Mouse (Mus musculus) gastrocnemius, postnatal 36 days (tissue): ENCODE measurements around the gene Meiob. TPM values are rescaled to one million over a fixed set of nuclear protein-coding genes. Genes with fewer than 3 reads are reported as not detected.
A peak's percentile ranks its signal among the peaks of the same experiment; 100 is the strongest.

Source experiments
- DNase-seq, 2 experiments: peaks; one replicate each; pipeline ENCODE4 v3.0.0; 2022
- intact Hi-C: fragments of 180-260 bp; cut with DNase I; formaldehyde crosslinking; loops from one replicate; pipeline ENCODE4 v1.15.1; 2025
- total RNA-seq, 2 experiments: library from RNA; stranded (reverse); gene quantifications; 2 replicates each; pipeline ENCODE4 v1.2.3; 2021

Meiob gene
- total RNA-seq, 2 experiments from 2014 or later, result not detected

DNA sequence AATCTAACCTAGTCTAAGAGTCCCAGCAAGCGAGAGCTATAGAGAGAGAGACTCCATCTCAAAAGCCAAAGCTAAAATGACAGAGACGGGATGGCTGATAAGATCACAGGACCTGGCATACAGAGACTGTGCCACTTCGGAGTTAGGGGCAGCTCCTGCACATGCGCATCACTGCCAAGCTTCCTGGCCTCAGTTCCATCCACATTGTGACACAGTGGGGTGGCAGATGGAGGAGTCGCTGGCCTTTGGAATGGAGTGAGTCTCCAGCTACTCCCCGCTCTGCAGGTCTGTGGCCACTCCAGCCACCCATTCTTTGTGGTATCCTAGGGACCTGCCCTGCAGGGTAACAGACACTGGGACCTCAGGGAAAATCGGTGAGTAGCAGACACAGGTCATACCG is 61.7 kb downstream of the Meiob start, which contains the start of gene Igfals:
Gene Igfals, plus strand, starts transcription at position 222 of the 400 bp plus-strand sequence.
- no peak for DNase-seq
- intact Hi-C loops, result no loop called here

DNA sequence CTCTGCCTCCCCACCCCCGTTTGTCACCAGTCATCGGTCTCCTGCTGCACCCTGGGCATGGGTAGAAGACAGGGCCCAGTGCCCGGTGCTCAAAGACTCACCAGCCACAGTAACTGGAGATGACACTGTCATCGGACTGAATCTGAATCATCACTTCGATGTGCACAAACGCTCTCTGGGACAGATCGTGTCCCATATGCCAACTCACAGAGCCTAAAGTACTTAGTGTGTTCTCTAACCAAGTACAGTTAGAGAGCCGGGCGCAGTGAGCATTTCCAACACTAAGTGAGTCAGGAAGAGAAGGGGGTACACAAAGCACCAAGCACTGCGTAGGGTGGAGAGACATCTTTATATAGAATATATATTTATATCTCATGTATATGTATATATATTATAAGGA is 63.8 kb downstream of the Meiob start:
- no peak for DNase-seq
- intact Hi-C loops, result no loop called here

DNA sequence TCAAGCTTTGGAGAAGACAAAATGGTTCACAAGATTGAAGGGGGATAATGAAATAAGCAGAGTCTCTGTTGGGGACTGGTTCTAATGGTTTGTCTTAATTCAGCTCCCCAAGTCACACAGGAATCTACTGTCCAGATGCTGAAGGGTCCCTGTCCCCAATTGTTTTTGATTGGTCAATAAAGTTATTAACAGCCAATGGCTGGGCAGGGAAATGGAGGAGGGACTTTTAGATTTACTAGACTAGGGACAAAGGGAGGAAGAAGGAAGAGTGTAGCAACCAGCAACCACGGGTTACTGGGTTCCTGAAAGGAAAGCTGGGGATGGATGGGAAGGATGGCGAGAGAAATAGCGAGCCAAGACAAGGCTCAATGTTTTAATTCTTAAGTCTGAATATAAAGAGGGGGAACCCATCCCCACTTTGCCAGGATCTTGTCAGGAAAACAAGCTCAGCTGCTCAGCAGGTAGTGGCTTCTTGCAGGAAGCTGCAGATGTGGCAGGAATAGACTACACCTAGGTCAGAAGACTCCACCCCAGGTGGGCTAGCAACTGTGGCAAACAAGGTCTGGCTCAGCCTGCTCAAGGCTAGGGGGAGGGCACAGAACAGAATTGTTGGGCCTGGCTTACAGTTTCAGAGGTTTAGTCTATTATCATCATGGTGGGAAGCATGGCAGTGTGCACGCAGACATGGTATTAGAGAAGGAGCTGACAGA is 69.8 kb downstream of the Meiob start:
- intact Hi-C loops, result no loop called here
- no peak for DNase-seq

DNA sequence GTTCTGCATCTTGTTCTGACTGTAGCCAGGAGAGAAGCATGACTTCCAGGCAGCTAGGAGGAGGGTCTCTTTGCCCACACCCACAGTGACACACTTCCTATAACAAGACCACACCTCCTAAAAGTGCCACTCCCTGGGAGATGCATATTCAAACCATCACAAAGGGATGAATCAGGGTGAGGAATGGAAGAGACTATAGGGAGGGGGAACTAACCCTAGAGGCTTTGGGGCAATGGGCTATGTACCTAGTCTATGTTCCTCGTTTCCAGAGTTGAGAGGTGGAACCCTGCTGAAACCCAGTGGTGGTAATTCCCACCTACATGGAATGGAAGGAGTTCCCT is 70.3 kb downstream of the Meiob start:
- intact Hi-C loops, result no loop called here
- DNase-seq, result no peak

DNA sequence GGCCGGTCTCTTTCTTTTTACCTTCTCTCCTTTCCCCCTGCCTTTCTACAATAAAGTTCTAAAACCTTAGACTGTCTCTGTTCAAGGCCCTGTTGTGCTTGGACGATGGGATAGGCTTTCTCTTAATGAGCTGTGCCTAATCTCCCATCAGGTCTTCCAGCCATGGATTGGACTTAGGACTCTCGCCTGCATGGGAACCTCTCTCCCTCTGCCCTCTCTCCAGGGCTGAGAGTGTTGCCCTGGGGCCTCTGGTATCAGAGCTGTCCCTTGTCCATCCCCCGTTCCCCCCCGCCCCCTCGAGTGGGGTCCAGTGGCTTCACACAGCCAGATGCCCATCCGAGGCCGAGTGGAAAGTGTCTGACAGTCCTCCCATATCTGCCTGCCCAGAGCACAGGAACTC is 70.9 kb downstream of the Meiob start:
- DNase-seq, result no peak
- intact Hi-C loops, result no loop called here

DNA sequence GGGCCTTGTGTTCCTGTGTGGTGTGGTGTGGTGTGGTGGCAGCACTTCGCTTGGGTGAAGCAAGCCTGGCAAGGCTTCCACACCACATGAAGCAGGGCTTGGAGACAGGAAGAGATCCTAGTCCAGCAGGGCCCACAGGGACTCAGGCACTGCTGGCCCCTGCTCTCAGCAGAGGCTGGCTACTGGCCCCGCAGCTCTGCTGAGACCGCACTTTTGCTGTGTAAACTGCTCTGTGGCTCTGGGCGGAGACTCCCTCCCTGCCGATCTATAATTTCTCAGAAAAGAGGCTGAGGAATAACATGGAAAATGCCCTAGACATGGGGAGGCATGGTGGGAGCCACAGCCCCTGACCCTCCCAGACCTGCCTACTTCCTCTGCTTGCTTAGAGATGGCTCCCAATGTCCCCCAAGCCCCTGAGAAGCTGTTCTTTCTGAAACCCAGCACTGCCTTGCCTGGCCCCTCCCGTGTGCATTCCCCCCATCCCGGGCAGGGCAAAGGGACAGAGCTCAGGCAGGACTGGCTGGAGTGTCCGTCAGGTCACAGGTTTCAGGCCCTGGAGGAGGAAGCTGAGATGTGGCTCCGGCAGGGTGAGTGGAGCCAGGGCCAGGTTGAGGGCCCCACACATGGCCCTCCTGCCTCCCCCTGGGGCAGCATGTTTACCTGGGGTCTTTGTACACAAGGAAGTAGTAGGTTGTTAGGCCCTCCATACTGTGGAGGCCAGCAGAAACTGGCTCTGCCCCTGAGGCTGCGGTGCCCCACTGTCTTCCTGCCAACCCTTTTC is 73.4 kb downstream of the Meiob start:
- DNase-seq, result peak in 1 of 2 experiments; percentile 50
- intact Hi-C loops, result loop anchor here (2.0 kb wide), 1 partner anchor 27 kb away; the partner anchor contains the start of gene Fahd1

DNA sequence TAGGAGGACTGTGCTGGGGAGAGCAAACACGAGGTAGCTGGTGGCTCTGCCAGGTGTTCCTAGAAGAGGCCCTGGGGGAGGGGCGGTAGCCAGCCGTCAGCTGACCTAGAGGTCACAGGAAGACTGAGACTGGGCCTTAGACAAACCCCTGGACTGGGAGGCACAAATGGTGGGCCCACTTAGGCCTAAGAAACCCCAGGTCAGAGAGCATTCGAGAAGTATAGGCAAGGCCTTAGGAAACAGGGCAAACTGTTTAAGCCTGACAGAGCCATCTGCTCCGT is 74.0 kb downstream of the Meiob start:
- DNase-seq, result peak; percentile 48 to 51
- intact Hi-C loops, result no loop called here

DNA sequence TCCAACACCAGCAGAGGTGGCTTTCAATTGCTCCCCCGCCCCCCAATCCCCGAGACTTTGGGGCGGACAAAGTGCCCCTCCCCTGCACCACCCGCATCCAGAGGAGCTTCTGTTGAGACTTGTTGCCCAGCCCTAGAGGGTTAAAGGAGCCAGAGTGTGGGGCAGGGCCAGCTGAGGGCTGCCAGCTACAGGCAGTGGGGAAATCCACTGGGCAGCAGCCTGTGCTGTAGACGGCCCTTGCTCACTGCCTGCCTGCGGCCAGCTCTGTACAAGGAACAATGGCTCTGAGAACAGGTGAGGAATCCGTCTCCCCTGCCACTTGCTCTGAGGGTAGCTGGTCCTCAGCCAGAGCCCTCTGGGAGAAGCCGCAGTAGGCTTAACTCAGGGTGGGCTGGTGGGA is 74.4 kb downstream of the Meiob start:
- intact Hi-C loops, result no loop called here
- DNase-seq, result no peak

DNA sequence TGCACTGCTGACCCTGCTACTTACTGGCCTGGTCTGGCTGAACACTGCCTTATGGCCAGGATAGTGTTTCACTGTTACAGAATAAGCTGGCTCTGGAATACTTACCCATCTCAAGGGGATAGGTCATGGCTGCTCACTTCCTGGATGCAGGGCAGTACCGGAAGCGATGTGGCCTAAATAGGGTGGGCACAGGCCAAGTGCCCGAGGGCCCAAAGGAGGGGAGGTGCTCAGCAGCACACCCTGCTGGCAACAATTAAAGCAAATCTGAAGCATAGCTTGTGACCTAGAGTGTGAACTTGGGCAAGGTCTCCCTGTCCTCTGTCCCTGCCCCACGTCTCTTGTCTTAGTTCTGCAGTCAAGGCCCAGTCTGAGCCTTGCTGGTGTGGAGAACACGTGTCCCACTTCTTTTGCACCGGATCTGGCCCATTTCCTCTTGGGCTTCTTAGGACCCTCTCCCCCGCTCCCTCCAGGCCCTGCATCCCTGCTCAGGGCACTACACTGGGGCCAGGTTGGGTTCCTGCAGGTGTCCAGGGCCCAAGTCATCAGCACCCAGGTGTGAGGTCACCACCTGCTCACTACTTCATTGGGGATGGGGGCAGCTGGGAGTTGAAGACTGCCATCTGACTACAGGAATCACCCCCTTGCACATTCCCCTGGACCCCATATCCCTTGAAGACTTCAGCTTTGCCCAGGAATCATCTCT is 77.8 kb downstream of the Meiob start:
- DNase-seq, result no peak
- intact Hi-C loops, result loop anchor here (5.0 kb wide), 1 partner anchor 135 kb away; no protein-coding TSS in a partner anchor

DNA sequence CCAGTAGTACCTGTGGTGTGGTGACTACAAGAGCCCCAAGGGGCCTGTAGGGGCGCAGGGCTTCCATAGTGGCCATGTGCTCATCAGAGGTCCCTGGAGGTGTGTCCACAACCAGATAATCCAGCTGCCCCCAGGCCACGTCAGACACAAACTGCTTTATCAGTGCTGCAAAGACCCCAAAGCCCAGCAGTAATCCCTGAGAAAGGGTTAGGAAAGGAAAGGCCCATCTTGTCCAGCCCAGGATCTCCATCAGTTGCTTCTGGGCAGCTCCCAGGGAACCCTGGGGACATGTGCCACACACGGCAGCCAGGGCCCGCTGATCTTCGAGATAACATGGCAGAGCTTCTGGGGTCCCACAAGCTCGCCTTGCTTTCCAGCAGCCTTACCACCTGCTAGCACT is 80.3 kb downstream of the Meiob start:
- intact Hi-C loops, result loop anchor here (5.0 kb wide), 1 partner anchor 137 kb away; no protein-coding TSS in a partner anchor
- DNase-seq, result no peak

DNA sequence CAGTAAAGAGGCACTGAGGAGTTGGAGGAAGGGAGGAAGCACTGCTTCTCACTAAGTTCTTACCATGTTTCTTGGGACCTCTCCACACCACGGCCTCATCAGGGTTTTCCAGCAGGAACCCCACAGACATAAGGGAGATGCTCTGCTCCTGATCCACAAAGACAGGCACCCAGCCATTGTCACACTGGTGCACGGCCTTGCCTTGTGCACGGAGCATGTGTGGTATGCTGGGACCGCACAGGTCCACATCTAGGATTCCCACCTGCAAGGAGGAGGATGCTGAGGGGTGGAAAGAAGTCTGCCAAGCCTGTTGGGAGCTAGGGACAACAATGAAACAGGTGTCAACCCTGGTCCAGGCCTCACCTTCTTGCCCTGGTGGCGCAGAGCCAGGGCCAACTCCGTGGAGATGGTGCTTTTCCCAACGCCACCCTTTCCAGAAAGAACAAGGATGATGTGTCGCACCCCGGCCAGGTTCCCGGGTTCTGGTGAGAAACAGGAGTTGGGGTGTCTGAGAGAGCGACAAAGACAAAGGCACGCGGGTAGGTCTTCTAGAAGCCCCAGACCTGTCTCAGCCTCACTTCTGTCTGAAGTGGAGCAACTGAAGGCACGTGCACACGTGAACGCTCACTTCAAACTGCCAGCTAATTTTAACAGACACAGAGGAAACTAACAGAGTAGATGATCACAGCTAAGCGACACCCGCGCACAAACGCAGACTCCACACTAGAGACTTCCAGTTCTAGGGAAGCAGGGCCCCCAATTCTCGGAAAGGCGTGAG is 81.5 kb downstream of the Meiob start:
- intact Hi-C loops, result no loop called here
- DNase-seq, result no peak

DNA sequence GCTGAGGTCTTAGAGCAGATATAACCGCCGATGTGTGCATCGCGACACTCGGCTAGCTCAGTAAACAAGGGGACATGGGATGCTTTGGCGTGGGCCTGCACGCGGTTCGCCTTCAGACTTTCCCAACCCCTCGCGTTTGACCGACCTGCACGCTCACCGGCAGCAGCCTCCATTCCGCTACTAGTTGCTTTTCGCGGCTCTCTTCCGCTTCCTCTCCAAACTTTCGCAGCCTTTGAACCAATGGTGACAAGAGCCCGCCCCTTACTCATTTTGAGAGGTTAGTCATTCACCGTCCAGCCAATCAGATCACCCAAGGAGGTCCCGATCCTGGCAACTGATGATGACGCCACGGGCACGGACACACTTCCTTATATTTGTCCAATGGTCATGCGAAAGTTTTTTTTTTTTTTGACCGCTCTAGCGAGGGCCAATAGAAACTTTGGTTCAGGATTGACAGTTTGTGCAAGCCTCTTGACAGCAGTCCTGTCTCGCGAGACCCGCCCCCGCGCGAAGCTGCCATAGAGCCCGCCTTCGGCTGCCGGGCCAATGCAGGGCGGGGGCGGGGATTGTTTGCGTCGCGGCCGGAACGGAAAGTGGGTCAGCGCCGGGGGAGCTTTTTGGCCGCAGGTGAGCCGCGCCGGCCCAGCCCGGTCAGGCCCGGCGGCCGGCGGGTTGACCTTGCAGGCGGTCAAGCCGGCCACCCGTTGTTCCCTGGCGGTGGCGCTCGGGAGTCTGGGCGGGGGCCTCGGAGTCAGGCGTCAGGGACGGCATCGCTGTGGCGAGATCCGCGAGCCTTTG is 82.2 kb downstream of the Meiob start, which contains the start of the genes Nubp2 and Spsb3:
Gene Nubp2, minus strand, starts transcription at position 216 of the 798 bp plus-strand sequence.
Gene Spsb3, plus strand, starts transcription at position 510 of the 798 bp plus-strand sequence.
- peak; percentile 92 to 98 for DNase-seq
- intact Hi-C loops, result no loop called here

DNA sequence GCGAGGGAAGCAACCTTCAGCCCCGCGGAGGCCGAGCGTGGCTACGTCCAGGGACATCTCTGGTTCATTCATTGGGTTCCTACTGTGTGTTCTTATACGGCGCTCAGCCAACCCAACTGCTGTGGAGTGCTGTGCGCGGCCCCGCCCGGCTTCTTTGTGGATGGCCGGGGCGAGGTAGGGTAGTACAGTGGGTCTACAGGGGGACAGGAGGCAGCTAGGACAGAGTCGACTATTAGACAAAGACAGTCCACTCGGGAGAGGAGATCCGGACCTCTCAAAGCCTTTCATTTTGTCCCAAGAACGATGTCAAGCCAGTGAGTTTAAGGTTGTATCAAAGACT is 82.8 kb downstream of the Meiob start:
- no peak for DNase-seq
- intact Hi-C loops, result no loop called here

DNA sequence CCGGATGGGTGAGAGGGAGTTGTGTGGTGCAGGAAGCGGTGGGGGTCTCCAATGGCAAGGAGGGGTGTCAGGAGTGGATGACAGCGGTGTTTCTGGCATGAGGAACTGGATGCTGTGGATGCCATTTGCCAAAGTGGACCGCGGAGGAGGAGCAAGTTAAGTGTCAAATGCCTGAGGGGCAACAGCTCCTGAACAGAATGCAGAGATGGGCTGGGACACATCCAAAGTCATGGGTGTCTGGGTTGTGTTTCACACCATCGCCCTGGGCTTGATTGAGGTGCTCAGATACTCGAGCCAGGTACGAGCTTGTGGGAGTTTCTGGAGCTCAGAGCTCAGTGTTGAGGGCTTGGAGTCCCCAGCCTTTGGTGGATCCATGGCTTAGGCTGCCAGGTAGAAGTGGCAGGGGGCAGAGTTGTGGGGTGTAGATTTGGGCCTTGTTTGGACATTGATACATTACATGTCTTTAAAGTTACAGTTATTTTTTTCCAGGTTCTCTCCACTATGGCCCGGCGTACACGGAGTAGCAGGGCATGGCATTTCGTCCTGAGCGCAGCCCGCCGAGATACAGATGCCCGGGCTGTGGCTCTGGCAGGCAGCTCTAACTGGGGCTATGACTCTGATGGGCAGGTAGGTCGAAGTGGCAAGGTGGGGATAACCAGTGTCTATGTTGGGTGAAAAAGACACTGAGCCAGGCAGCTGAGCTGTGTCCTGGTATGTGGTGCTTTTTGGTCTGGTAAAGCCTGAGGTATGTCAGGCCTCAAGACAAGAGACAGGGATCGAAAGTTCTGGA is 83.4 kb downstream of the Meiob start:
- no peak for DNase-seq
- intact Hi-C loops, result no loop called here

DNA sequence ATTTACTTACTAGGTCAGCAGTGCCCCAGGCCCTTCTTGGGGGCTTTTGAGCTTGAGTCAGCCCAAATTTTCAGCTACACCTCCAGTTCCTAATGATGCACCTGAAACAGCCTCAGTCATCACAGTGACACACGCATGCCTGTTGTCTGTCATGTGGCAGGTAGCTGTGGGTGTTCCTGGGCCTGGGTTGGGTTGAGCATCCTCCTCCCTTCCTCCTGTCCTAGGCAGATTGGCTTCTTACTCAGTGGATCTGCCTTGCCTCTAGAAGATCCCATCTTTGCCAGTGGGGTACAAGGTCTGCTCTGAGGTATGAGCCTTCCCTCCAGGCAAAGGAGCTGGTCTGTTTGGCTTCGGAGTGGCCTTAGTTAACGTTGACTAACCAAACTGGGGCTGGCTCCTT is 84.8 kb downstream of the Meiob start:
- intact Hi-C loops, result no loop called here
- DNase-seq, result no peak
